Mouse (Mus musculus) brown adipose tissue, adult 24 weeks (tissue): ENCODE data around the gene Gtf3c1. TPM values are rescaled to one million over a fixed set of nuclear protein-coding genes. Genes with fewer than 3 reads are reported as not detected.

Experiments
- H3K27ac ChIP-seq: fragments of 200-500 bp; replicated peaks from 2 replicates; pipeline ENCODE4 v1.5.1; 2012; ENCODE audit warnings: low read depth, mild to moderate bottlenecking, low read length
- H3K4me1 ChIP-seq: fragments of 200-500 bp; 2 replicates; pipeline ENCODE4 v1.6.1; 2012; ENCODE audit warnings: low read length, mixed read lengths; ENCODE audit not compliant: control insufficient read depth, insufficient read depth, insufficient read length
- H3K4me3 ChIP-seq: fragments of 200-500 bp; 2 replicates; pipeline ENCODE4 v1.5.1; 2012; ENCODE audit warnings: low read depth, mild to moderate bottlenecking, low read length, moderate library complexity; ENCODE audit not compliant: insufficient read depth
- polyA plus RNA-seq: library from polyadenylated mRNA; stranded (reverse); fragments of >200 nt; gene quantifications from 2 replicates; pipeline ENCODE4 v1.2.4, GENCODE M21; 2012; ENCODE audit not compliant: missing spikeins, insufficient read depth, insufficient read length

Gtf3c1 gene
- polyA plus RNA-seq, 1 experiment, result 15.2 TPM

DNA sequence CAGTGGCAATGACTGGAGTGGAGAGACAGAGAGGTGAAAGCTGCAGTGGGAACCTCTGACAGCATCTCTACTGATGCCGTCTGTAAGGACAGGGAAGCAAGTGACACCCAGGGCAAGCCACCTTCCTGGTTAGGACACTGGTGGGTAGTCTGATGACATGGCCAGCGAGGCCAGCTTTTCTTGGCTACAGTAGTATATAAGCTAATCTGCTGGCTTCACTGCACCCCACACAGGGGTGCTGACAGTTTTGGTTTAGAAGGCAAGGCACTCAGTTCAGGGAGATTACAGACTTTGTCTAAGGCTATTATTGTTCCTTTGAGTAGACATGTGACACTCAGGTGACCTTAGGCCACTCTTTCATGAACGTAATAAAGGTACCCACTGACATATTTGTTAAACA is 43.9 kb downstream of the Gtf3c1 start:
- no peaks in the 10 kb centered on the region; the same call in 1 of the 2 replicates for H3K4me1 ChIP-seq
- H3K4me3 ChIP-seq, result no peak overlapping the region
- H3K27ac ChIP-seq, result no peak overlapping the region

DNA sequence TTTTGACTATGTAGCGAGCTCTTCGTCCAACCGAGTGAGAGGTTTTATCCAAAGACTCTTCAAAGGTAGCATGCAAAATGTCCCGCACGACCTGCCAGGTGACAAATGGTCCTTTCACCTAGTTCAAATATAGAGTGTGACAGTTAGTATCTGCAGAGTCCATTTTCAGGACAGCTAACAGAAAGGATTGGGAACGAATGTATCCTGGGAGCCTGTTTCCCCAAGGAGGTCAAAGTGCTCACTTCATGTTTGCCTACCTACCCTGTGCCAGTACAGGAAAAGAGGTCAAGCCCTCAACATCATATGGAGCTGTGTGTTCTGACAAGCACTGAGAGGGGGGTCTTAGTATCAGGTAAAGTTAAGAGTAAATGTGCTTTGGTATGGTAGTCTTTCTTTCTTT is 50.1 kb downstream of the Gtf3c1 start:
- Histone ChIP-seq H3K4me1 (no peaks in the 10 kb centered on the region; the same call in 1 of the 2 replicates), H3K4me3 (no peak overlapping the region), H3K27ac (no peak overlapping the region)

DNA sequence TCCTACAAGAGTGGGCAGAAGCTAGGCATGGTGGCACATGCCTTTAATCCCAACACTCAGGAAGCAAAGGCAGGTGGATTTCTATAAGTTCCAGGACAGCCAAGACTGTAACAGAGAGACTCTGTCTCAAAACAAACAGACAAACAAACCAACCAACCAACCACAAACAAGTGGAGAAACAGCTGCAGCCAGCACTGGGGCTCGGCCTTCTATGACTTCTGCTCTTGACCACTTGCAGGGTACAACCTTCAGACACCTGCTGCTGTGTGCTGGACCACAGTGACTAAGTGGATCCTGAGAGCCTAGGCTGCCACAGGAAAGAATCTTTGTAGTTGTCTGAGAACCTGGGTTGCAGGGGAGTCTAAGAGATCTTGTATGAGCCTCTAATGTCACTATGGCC is 58.6 kb downstream of the Gtf3c1 start:
- Histone ChIP-seq H3K4me1 (no peaks in the 10 kb centered on the region), H3K4me3 (no peak overlapping the region), H3K27ac (no peak overlapping the region)

DNA sequence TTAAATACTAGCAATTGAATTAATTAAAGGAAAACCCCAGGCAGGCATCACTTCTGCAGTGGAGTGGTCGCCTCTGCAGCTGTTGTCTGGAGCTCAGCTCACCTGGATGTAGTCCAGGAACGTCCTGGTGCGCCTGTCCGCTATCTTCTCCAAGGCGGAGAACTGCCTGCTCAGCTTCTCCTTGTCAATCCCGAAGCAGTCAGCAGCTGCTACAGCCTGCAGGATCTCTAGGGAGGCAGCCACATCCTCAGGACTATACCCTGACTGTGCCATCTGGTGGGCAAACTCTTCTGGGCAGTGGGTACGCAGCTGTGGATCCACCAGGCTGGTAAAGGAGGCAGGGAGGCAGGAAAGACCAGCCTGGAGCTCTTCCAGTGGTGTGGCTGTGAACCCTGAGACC is 62.2 kb downstream of the Gtf3c1 start:
- Histone ChIP-seq H3K4me3 (no peak overlapping the region), H3K4me1 (no peaks in the 10 kb centered on the region), H3K27ac (no peak overlapping the region)

DNA sequence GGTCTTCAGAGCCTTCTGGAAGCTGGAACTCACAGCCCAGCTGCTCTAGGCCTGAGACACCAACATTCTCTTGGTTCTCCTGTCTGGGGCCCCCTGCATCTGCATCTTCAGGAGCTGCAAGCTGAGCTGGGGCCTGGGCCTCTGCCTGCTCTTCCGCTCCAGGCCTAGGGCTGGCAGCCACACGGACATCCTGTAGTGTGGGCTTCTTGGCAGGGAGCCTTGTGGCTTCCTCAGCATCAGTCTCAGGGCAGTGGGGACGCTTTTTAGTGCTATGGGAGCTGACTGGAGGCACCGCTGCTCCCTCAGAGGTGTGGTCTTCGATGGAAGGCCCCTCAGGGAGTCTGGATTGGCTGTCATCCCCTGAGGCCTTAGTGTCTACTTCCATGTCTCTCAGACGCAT is 63.7 kb downstream of the Gtf3c1 start:
- H3K27ac ChIP-seq, result no peak overlapping the region
- no peak overlapping the region for H3K4me3 ChIP-seq
- no peaks in the 10 kb centered on the region for H3K4me1 ChIP-seq

DNA sequence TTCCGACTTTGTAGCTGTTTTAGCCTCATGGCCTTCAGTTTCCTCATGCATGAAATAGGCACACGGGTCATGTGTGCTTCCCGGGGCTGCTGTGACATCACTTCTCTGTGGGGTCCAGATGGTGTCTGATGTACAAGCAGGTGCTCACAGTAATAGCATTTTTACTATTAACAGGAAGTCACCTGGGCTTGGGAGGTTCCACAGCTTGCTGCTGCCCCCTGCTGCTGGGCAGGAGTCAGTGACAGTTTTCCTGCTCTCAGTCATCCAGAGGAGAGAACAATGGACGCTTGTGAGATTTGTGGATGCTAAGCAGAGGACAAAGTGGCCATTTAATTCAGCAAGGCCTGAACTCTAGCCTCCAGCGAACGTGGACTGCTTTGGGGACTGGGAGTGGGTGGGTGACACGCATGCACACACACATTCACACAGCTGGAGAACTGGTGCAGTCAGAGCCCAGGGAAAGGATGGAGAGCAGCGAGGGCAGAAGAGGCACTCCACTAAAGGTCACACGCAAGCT is 68.7 kb downstream of the Gtf3c1 start:
- Histone ChIP-seq H3K27ac (no peak overlapping the region), H3K4me3 (no peak overlapping the region), H3K4me1 (no peaks in the 10 kb centered on the region)

DNA sequence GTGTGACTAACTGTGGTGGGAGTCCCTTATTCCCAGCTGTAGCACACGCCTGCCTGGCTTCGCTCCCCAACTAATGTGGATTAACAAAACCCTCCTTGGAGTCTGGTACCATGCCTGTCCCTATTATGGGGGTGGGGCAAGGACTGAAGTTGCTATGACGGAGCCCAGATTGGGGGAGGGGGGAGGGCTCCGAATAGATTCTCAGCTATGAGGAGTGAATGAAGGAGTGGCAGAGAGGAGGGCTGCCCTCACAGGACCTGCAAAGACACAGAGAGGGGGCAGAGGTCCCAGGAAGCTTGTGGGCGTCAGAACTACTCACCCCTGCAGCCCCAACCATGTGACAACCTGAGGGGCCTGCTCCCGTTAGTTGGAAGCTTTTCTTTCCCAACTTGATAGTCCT is 69.2 kb downstream of the Gtf3c1 start:
- no peak overlapping the region for H3K27ac ChIP-seq
- no peaks in the 10 kb centered on the region for H3K4me1 ChIP-seq
- no peak overlapping the region for H3K4me3 ChIP-seq

DNA sequence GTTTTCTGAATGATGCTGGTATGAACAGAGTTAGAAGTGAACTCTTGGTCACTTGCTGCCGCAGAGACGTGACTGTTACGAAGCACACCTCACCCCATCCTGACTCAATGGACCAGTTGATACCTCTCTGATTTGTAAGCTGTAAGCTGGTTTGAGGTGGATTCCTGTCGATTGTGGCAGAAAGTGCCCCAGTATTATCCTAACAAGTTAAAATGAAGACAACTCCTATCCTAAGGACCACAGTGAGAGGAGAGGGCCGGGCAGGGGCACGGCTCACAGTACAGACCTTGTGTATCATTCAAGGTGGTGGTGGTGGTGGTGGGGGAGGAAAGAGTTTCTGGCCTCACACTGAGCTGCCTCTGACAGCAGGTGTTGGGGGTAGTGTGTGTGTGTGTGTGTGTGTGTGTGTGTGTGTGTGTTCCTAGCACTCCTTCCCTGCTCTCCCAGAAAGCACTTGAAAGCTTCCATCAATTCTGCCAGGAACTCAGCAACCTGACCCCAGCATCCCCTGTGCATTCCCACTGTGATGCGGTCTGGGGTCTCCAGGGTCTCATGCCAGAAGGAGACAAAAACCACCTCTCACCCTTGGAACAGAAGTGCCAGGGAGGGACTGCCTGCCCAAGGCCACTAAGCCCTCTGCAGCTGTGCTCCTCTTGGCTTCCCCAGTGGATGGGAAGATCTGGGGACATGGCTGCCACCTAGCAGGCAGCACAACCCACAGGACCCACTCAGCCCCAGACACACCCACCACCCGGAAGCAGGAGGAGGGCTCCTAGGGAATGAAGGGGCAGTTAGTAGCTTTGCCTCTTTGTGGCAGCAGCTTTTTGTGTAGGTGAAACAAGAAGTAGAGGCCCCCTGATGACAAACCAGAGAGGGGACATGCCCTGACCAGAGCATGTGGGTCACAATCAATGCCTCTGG is 70.1 kb downstream of the Gtf3c1 start:
- no peak overlapping the region for H3K27ac ChIP-seq
- no peak overlapping the region for H3K4me3 ChIP-seq
- no peaks in the 10 kb centered on the region for H3K4me1 ChIP-seq

DNA sequence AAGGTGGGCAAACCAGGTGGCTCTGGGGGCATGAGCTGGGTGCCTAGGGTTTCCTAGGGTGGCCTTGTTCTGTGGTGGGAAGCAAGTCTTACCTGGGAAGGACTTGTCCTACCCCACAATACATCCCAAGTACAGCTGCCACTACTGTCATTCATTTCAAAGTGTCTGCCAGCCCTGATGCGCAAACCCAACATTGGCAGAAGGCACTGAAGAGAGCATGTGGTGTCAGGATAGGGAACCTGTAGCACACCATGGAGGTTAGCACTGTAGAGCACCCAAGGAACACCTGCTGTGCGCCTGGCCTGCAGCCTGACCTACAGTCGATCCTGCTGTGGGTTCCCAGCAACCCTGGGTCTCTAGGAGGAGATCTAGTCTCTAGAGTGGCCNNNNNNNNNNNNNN is 76.6 kb downstream of the Gtf3c1 start:
- Histone ChIP-seq H3K4me1 (no peaks in the 10 kb centered on the region), H3K27ac (no peak overlapping the region), H3K4me3 (no peak overlapping the region)

DNA sequence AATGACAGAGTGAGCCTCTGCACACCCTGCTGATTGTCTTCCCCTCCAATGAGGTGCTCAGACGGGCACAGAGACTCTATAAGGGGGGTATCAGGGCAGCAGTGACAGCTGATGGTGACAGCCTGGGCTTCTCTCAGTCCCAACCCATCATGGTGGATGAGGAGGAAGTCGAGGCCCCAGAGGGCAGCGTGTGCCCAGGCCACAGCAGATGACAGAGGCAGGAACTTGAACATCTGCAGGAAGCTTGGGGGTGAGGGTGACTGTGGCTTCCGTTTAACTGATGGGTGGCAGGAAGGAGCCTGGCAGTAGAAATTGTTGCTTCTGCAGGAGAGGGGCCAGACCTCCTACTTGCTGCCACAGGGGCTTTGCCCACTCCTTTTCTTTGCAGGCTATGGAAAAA is 77.3 kb downstream of the Gtf3c1 start:
- H3K4me3 ChIP-seq, result no peak overlapping the region; the same call in 1 of the 2 replicates
- H3K27ac ChIP-seq, result peak overlapping the region; percentile 40; the same call in 1 of the 2 replicates
- H3K4me1 ChIP-seq, result no peaks in the 10 kb centered on the region

DNA sequence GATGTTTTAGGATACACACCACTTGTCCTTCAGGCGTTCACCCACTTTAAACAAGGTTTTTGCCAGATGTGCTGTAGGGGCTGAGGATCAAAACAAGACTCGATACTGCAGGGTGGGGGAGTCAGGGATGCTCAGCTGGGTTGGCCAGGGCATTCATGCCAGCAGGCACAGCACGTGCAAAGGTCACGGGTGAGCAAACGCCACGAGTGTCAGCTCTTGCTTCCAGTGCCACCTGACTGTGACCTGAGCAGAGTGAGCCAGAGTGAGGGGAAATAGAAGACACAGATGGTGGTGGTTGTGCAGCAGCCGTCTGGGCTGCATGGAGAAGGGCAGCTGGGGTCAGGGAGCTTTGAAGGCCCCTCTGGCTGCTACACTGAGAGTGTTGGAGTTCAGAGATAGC is 81.8 kb downstream of the Gtf3c1 start:
- Histone ChIP-seq H3K27ac (no peak overlapping the region), H3K4me3 (no peak overlapping the region), H3K4me1 (peaks cover 3% of the 10 kb centered on the region; the same call in 1 of the 2 replicates)

DNA sequence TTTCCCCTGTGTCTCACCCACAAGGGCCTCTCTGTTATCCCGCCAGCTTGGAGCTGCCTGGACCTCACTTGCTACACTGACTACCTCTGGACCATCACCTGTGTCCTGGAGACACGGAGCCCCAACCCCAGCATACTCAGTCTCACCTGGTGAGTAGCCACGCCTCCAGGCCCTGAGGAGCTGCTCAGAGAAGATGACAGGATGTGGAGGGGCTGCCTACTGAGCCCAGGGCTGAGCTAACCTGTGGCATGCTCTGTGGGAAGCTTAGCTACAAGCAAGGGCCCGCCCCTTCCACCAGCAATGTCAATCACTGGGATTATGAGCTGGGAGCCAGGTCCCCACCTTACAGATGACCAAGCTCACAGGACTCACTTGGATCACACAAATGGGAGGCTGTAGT is 82.4 kb downstream of the Gtf3c1 start:
- Histone ChIP-seq H3K27ac (no peak overlapping the region), H3K4me3 (no peak overlapping the region), H3K4me1 (peaks cover 3% of the 10 kb centered on the region; the same call in 1 of the 2 replicates)

DNA sequence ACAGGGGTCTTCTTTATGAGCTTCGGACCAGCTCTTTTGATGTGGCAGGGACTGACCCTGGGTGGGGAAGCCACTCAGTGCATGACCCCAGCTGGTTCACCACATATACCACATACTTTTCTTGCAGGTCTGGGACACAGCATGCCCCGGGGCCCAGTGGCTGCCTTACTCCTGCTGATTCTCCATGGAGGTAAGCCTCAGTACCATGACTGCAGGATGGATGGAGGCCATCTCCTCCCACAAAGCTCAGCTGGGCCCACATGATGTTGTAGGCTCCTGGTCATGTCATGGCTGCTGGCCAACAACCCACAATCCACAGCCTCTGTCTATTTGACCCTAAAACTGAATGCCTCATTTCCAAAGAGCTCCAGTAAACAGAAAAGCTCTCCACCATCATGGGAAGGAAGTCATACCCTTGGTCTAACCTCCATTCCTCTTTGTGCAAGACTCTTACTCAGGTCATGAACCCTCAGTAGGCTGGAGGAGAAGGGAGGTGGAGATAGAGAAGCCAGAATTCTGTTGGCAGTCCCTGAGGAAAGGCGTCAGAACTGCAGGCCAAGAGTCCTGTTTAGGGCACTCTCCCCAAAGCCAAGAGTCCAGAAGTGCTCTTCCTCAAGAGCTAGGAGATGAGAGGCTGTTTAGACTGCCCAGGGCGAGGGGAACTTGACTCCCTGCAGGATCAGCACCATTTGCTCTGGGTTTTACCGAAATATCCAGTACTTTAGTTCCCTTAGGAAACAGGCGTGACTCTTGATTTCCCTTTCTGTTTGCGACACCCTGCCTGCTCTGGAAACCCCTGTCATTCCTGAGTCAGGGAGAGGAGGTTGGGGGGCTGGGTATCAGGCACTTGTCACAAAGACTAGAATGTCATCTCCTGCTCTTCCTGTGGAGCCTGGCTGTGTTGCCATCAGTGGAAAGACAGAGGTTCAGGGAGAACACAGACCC is 84.6 kb downstream of the Gtf3c1 start:
- no peak overlapping the region for H3K4me3 ChIP-seq
- H3K27ac ChIP-seq, result peak overlapping the region; percentile 8; the same call in 1 of the 2 replicates
- H3K4me1 ChIP-seq, result peaks cover 3% of the 10 kb centered on the region; the same call in 1 of the 2 replicates

DNA sequence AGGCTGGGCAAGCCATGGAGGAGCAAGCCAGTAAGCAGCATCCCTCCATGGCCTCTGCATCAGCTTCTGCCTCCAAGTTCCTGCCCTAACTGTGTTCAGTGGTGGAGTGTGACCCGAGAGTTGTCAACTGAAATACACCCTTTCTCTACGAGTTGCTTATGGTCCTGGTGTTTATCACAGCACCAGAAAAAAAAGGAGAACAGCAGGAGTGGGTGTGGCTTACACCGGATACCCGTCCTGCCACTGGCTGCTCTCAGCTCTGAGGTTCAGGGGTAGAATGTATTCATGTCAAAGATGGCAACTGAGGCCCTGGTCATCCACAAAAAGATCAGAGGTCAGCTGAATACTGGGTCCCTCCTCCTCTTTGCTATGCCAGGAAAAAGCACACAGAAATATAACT is 87.5 kb downstream of the Gtf3c1 start:
- H3K4me1 ChIP-seq, result peaks cover 3% of the 10 kb centered on the region; the same call in 1 of the 2 replicates
- H3K27ac ChIP-seq, result no peak overlapping the region
- H3K4me3 ChIP-seq, result no peak overlapping the region

DNA sequence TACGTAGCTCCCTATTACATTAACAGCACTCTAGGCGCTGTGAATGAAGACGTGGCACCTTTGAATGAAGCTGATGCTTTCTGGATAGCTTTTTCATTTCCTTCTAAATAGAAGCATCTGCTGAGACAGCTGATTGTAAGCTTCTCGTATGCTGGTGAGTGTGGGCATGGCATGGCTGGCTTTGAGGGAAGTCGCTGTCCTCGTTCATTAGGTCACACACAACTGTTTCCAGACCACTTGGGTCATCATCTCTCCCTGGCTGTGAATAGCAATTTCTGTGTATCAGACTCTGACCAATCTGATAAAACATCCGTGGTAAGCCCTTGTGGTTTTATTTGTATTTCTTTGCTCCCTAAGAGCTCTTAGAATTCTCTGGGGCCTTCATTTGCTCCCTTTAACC is 89.6 kb downstream of the Gtf3c1 start:
- H3K27ac ChIP-seq, result no peak overlapping the region
- no peak overlapping the region for H3K4me3 ChIP-seq
- peaks cover 3% of the 10 kb centered on the region; the same call in 1 of the 2 replicates for H3K4me1 ChIP-seq
